Mouse (Mus musculus) G1E (cell line): ENCODE data around the gene Sparc. TPM values are rescaled to one million over a fixed set of nuclear protein-coding genes. Genes with fewer than 3 reads are reported as not detected.

ENCODE experiments used
- ATAC-seq: 2 replicates; pipeline ENCODE4 v1.8.0; 2016; ENCODE audit warnings: mild to moderate bottlenecking; ENCODE audit not compliant: insufficient number of reproducible peaks, poor library complexity, low FRiP score, severe bottlenecking; ENCODE audit errors: extremely low read depth
- DNase-seq: peaks from one replicate; pipeline ENCODE4 v3.0.0; 2012; ENCODE audit warnings: low spot score
- H3K27me3 ChIP-seq: 2 replicates; pipeline ENCODE4 v1.6.1; 2012; ENCODE audit warnings: mild to moderate bottlenecking, low read length, inconsistent platforms; ENCODE audit not compliant: insufficient read depth
- H3K36me3 ChIP-seq: replicated peaks from 2 replicates; pipeline ENCODE3; 2012; ENCODE audit warnings: mild to moderate bottlenecking, inconsistent platforms
- H3K4me1 ChIP-seq: 2 replicates; pipeline ENCODE4 v1.6.1; 2012; ENCODE audit warnings: low read depth, low read length, inconsistent platforms, mixed read lengths; ENCODE audit not compliant: insufficient read depth
- H3K4me3 ChIP-seq: 2 replicates; pipeline ENCODE4 v1.5.1; 2012; ENCODE audit warnings: low read depth, mild to moderate bottlenecking, inconsistent platforms, low read length, moderate library complexity, mixed read lengths
- H3K9me3 ChIP-seq: replicated peaks from 2 replicates; pipeline ENCODE4 v1.6.1; 2012; ENCODE audit warnings: inconsistent platforms
- CTCF ChIP-seq: IDR thresholded peaks from 2 replicates; pipeline ENCODE4 v1.5.1; 2012; ENCODE audit warnings: low read depth, low read length, inconsistent platforms, mixed read lengths
- GATA1 ChIP-seq: IDR thresholded peaks from 2 replicates; pipeline ENCODE4 v1.6.1; 2012; ENCODE audit warnings: borderline replicate concordance, low read length, inconsistent platforms, mixed read lengths
- GATA2 ChIP-seq: IDR thresholded peaks from 2 replicates; pipeline ENCODE4 v1.6.1; 2012; ENCODE audit warnings: low read depth, low read length, inconsistent platforms, borderline replicate concordance
- POLR2AphosphoS5 ChIP-seq: IDR thresholded peaks from 2 replicates; pipeline ENCODE4 v1.6.1; 2012; ENCODE audit warnings: low read depth, low read length, inconsistent platforms; ENCODE audit not compliant: insufficient replicate concordance
- TAL1 ChIP-seq: conservative IDR thresholded peaks from 2 replicates; pipeline ENCODE4 v1.6.1; 2012; ENCODE audit warnings: low read depth, low read length, inconsistent platforms, mixed read lengths
- polyA plus RNA-seq: library from polyadenylated mRNA; stranded (reverse); fragments of >175 nt; gene quantifications from 2 replicates; pipeline ENCODE4 v1.2.3, GENCODE M21; 2012
- total RNA-seq, 2 experiments: library from RNA; stranded (forward) in 1 of 2; stranded (reverse) in 1 of 2; fragments of 200-1000 nt in 1 of 2; fragments of >200 nt in 1 of 2; fragmentation: Nextera tagmentation in 1 of 2; gene quantifications; 2 replicates each; pipeline ENCODE4 v1.2.3; 2014 to 2017

Gene Sparc
- total and polyA plus RNA-seq, 3 experiments = 0.82 TPM; not detected in 2

GRCm38 (mm10) chr11:55410502-55410901, 12.5 kb downstream of the Sparc start:
- TF ChIP-seq POLR2AphosphoS5 = no peak
- TF ChIP-seq TAL1 = no peak
- TF ChIP-seq GATA1 = no peak
- no peak for TF ChIP-seq GATA2
- TF ChIP-seq CTCF = no peak
- Histone ChIP-seq H3K9me3 (no peaks in the 10 kb centered on the region), H3K27me3 (peaks cover 8% of the 10 kb centered on the region), H3K4me1 (no peaks in the 10 kb centered on the region), H3K4me3 (no peak overlapping the region), H3K36me3 (no peaks in the 10 kb centered on the region)
- no peak for ATAC-seq
- DNase-seq = no peak

- no peaks in the 10 kb centered on the region for H3K9me3 ChIP-seq
- no peaks in the 10 kb centered on the region for H3K36me3 ChIP-seq
- peaks cover 7% of the 10 kb centered on the region for H3K27me3 ChIP-seq
Observed at GRCm38 (mm10) chr11:55410005-55410404, 13.0 kb downstream of the Sparc start.

GRCm38 (mm10) chr11:55407133-55407532, 15.8 kb downstream of the Sparc start:
- TF ChIP-seq POLR2AphosphoS5 = no peak
- no peak for TF ChIP-seq CTCF
- no peak for TF ChIP-seq TAL1
- no peak for TF ChIP-seq GATA1
- no peak for TF ChIP-seq GATA2
- Histone ChIP-seq H3K27me3 (no peaks in the 10 kb centered on the region; the same call in 1 of the 2 replicates), H3K36me3 (no peaks in the 10 kb centered on the region), H3K9me3 (no peaks in the 10 kb centered on the region), H3K4me1 (no peaks in the 10 kb centered on the region), H3K4me3 (no peak overlapping the region)
- DNase-seq (no peak), ATAC-seq (no peak)

More at GRCm38 (mm10) chr11:55410005-55410404, 13.0 kb downstream of the Sparc start:
- Histone ChIP-seq H3K4me3 (no peak overlapping the region), H3K4me1 (no peaks in the 10 kb centered on the region)
- ATAC-seq (no peak), DNase-seq (no peak)
- no peak for TF ChIP-seq GATA1
- TF ChIP-seq CTCF = no peak
- no peak for TF ChIP-seq TAL1
- TF ChIP-seq POLR2AphosphoS5 = no peak
- no peak for TF ChIP-seq GATA2

- H3K4me1 ChIP-seq = no peaks in the 10 kb centered on the region
- H3K4me3 ChIP-seq = no peak overlapping the region
- H3K36me3 ChIP-seq = no peaks in the 10 kb centered on the region
- no peak for ATAC-seq
- no peaks in the 10 kb centered on the region for H3K27me3 ChIP-seq
- no peak for TF ChIP-seq TAL1
- TF ChIP-seq POLR2AphosphoS5 = no peak
- no peak for TF ChIP-seq GATA1
- no peak for TF ChIP-seq CTCF
- no peak for TF ChIP-seq GATA2
- DNase-seq = no peak
- no peaks in the 10 kb centered on the region for H3K9me3 ChIP-seq
Observed at GRCm38 (mm10) chr11:55405601-55406469, 17.1 kb downstream of the Sparc start.

- TF ChIP-seq GATA1 (no peak), TAL1 (no peak), POLR2AphosphoS5 (no peak), CTCF (no peak), GATA2 (no peak)
- no peaks in the 10 kb centered on the region for H3K36me3 ChIP-seq
- DNase-seq (no peak), ATAC-seq (no peak)
- H3K4me1 ChIP-seq = no peaks in the 10 kb centered on the region
- H3K9me3 ChIP-seq = no peaks in the 10 kb centered on the region
- no peak overlapping the region for H3K4me3 ChIP-seq
- no peaks in the 10 kb centered on the region for H3K27me3 ChIP-seq
Observed at GRCm38 (mm10) chr11:55404659-55405457, 18.1 kb downstream of the Sparc start.

GRCm38 (mm10) chr11:55400863-55401262, 22.1 kb downstream of the Sparc start:
- ATAC-seq = no peak
- no peak for DNase-seq
- TF ChIP-seq TAL1 = no peak
- no peak overlapping the region for H3K4me3 ChIP-seq
- peaks cover 6% of the 10 kb centered on the region; the same call in 1 of the 2 replicates for H3K27me3 ChIP-seq
- no peaks in the 10 kb centered on the region for H3K4me1 ChIP-seq
- no peaks in the 10 kb centered on the region for H3K9me3 ChIP-seq
- no peaks in the 10 kb centered on the region for H3K36me3 ChIP-seq
